Mouse (Mus musculus): ENCODE data around the gene Ppp2r2c. TPM values are rescaled to one million over a fixed set of nuclear protein-coding genes. Genes with fewer than 3 reads are reported as not detected.
"Not testable (repeated sequence)": the region's sequence is repeated elsewhere in the genome, so short reads cannot be mapped to it uniquely, and the experiment has no call there.

The Ppp2r2c gene
- total and polyA plus RNA-seq, 3 experiments, result 0.05 TPM; not detected in 2

DNA sequence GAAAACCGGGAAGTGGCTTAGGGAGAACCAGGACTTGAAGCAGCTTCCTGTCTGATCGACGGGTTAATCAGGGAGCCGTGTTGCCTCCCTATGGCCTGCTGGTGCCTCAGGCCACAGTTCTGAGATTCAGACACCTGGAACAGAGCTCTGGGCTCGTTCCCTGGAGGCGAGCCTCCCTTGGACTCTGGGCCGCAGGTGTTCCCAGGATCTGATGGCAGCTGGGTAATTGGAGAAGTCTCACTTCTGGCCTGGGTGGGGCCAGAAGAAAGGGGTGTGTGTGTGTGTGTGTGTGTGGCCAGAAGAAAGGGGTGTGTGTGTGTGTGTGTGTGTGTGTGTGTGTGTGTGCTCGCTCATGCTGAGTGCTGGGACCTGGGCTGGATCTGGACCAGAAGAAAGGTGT, 65.1 kb downstream of the Ppp2r2c start:
- TF ChIP-seq CTCF (IDR thresholded peaks at IDR 0.05; ENCODE audit: low read depth, low read length), result no peak
- Histone ChIP-seq H3K4me1 (ENCODE audit: insufficient read depth, low read depth, low read length) (no peaks in the 10 kb centered on the region), H3K4me3 (ENCODE audit: low read depth, low read length) (no peak overlapping the region), H3K27me3 (ENCODE audit: insufficient read depth, low read length) (no peaks in the 10 kb centered on the region), H3K36me3 (replicated peaks) (no peaks in the 10 kb centered on the region), H3K9me3 (replicated peaks) (peaks cover 11% of the 10 kb centered on the region; the same call in 1 of the 2 replicates)
- ATAC-seq (ENCODE audit: extremely low read depth, insufficient number of reproducible peaks, low FRiP score, poor library complexity, severe bottlenecking) (no peak), DNase-seq (ENCODE audit: low spot score) (no peak)

DNA sequence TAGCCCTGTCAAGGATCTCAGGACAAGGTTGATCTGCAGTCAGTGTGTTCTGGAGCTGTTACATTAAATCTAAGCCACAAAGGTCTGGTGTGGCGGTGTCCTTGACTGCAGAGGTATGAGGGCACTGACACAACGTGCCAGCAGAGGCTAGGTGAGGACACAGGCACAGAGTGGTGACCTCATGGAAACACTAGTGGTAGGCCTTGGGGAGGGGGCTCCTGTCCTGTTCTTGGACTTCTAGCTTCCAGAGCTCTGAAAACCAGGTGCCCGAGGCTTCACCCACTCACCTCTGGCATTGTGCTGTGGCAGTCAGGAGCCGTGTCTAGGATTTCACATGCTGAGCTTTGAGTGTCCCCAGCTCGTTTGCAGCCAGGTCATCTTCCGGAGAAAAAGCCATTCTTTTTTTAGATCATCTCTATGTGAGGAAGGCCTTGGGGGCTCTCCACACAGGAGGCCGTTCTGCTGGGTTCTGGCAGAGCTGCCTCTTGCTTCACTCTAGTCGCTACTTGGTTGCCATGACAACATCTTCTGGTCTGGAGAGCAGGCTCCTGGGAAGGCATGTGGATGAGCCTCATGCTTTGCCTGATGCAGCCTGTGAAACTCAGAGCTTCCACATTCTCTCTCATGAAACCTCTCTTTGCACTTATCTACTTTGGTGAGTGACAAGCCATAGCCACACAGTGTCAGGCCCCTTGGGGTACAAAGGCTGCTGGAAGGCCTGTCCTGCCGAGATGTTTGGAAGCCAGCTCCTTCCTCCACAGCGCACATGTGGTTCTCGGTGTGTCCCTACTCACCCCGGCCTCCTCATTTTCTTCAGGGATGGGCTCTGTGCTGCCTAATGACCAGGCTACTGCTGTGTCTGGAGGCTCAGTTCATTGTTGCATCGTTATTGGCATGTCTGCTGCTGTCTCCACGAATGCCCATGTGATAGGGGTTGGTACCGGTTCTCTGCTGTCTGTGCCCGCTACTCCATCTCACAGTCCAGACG, 67.5 kb downstream of the Ppp2r2c start:
- ATAC-seq (ENCODE audit: extremely low read depth, insufficient number of reproducible peaks, low FRiP score, poor library complexity, severe bottlenecking) (no peak), DNase-seq (ENCODE audit: low spot score) (no peak)
- Histone ChIP-seq H3K4me3 (ENCODE audit: low read depth, low read length) (no peak overlapping the region), H3K4me1 (ENCODE audit: insufficient read depth, low read depth, low read length) (no peaks in the 10 kb centered on the region), H3K36me3 (replicated peaks) (no peaks in the 10 kb centered on the region), H3K9me3 (replicated peaks) (peaks cover 9% of the 10 kb centered on the region; the same call in 1 of the 2 replicates), H3K27me3 (ENCODE audit: insufficient read depth, low read length) (no peaks in the 10 kb centered on the region)
- TF ChIP-seq POLR2AphosphoS5 (IDR thresholded peaks at IDR 0.05; ENCODE audit: insufficient replicate concordance, low read depth, low read length) (no peak), CTCF (IDR thresholded peaks at IDR 0.05; ENCODE audit: low read depth, low read length) (no peak), GATA1 (IDR thresholded peaks at IDR 0.05; ENCODE audit: borderline replicate concordance, low read length) (no peak), GATA2 (IDR thresholded peaks at IDR 0.05; ENCODE audit: borderline replicate concordance, low read depth, low read length) (no peak), TAL1 (conservative IDR thresholded peaks at IDR 0.05; ENCODE audit: low read depth, low read length) (no peak)

DNA sequence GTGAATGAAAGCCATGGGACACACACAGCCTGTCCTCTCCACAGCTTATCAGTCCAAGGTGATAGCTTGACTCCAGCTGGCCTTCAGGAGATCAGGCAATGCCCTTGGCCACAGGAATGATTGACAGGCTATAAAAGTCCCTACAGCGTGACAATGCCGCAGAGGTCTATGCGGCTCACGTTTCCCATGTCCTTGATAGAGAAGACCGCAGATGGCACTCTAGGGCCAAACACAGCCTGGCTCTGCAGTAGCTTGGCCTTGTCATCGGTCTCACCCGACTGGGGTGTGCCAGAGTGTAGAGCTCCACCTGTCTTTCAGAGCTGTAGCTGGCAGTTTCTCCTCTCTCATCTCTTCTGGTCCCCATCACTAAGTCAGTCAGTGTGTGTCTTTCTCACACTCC, 68.2 kb downstream of the Ppp2r2c start:
- H3K27me3 ChIP-seq (ENCODE audit: insufficient read depth, low read length), result no peaks in the 10 kb centered on the region
- no peak for TF ChIP-seq POLR2AphosphoS5 (IDR thresholded peaks at IDR 0.05; ENCODE audit: insufficient replicate concordance, low read depth, low read length)
- TF ChIP-seq GATA1 (IDR thresholded peaks at IDR 0.05; ENCODE audit: borderline replicate concordance, low read length), result no peak
- TF ChIP-seq CTCF (IDR thresholded peaks at IDR 0.05; ENCODE audit: low read depth, low read length), result no peak
- no peak for TF ChIP-seq TAL1 (conservative IDR thresholded peaks at IDR 0.05; ENCODE audit: low read depth, low read length)
- no peak for TF ChIP-seq GATA2 (IDR thresholded peaks at IDR 0.05; ENCODE audit: borderline replicate concordance, low read depth, low read length)

DNA sequence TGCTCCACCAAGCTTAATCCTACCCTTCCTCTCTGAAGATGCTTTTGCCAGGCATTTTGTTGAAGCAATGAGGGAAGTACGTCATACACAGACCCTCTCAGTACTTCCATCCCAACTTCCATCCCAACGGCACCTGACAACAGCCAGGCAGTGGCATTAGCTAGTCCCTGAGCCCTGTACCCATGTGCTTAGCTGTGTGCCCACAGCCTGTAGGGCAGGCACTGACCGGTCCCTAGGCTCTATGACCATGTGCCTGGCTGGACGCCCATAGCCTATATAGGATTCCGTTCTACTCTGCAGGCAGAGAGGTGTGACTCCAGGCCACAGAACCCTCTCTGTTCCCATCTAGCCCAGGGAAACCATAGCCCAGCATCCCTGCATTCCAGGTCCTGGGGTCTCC, 69.7 kb downstream of the Ppp2r2c start:
- DNase-seq (ENCODE audit: low spot score), result no peak
- Histone ChIP-seq H3K9me3 (replicated peaks) (peaks cover 7% of the 10 kb centered on the region), H3K4me3 (ENCODE audit: low read depth, low read length) (no peak overlapping the region), H3K36me3 (replicated peaks) (no peaks in the 10 kb centered on the region), H3K4me1 (ENCODE audit: insufficient read depth, low read depth, low read length) (no peaks in the 10 kb centered on the region), H3K27me3 (ENCODE audit: insufficient read depth, low read length) (no peaks in the 10 kb centered on the region)
- TF ChIP-seq GATA1 (IDR thresholded peaks at IDR 0.05; ENCODE audit: borderline replicate concordance, low read length), result no peak
- TF ChIP-seq CTCF (IDR thresholded peaks at IDR 0.05; ENCODE audit: low read depth, low read length), result no peak
- no peak for TF ChIP-seq GATA2 (IDR thresholded peaks at IDR 0.05; ENCODE audit: borderline replicate concordance, low read depth, low read length)
- TF ChIP-seq TAL1 (conservative IDR thresholded peaks at IDR 0.05; ENCODE audit: low read depth, low read length), result no peak
- no peak for TF ChIP-seq POLR2AphosphoS5 (IDR thresholded peaks at IDR 0.05; ENCODE audit: insufficient replicate concordance, low read depth, low read length)
- no peak for ATAC-seq (ENCODE audit: extremely low read depth, insufficient number of reproducible peaks, low FRiP score, poor library complexity, severe bottlenecking)

More for the DNA sequence above, 68.2 kb downstream of the Ppp2r2c start:
- DNase-seq (ENCODE audit: low spot score), result no peak
- H3K36me3 ChIP-seq (replicated peaks), result no peaks in the 10 kb centered on the region
- H3K9me3 ChIP-seq (replicated peaks), result peaks cover 6% of the 10 kb centered on the region; the same call in 1 of the 2 replicates
- no peaks in the 10 kb centered on the region for H3K4me1 ChIP-seq (ENCODE audit: insufficient read depth, low read depth, low read length)
- ATAC-seq (ENCODE audit: extremely low read depth, insufficient number of reproducible peaks, low FRiP score, poor library complexity, severe bottlenecking), result no peak
- H3K4me3 ChIP-seq (ENCODE audit: low read depth, low read length), result no peak overlapping the region

DNA sequence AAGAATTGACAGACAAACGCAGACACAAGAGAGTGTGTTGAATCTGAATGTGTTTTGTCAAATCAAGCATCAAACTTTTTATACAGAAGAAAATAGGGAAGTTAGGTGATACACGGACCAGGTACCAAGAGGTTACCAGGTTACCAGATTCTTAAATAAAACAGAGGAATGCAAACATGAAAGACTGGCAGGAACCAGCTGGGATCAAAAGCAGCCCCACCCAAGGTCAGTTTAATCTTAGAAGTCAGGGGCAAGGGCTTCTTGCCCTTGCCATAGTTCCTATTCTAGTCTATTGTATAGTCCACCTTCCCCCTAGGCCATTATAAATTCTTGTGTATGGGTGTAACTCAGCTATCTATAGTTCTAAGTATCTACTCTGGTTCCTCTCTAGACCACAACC, 70.7 kb downstream of the Ppp2r2c start:
- H3K4me1 ChIP-seq (ENCODE audit: insufficient read depth, low read depth, low read length), result not testable (repeated sequence)

DNA sequence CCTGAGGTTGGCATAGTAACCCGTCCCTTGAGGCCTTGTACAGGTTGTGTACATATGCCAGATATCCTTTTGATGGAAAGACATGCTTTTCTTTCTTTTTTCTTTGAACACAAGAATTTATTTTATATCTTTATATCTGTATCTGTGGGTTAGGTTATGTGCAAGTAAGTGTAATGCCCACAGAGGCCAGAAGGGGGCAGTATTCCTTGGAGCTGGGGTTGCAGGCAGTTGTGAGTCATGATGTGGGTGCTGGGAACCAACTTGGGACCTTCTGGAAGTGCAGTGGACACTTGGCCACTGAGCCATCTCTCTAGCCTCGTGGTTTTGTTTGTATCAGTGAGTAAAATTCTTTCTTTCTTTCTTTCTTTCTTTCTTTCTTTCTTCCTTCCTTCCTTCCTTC, 74.1 kb downstream of the Ppp2r2c start:
- H3K36me3 ChIP-seq (replicated peaks), result no peaks in the 10 kb centered on the region

More for the DNA sequence above, 70.7 kb downstream of the Ppp2r2c start:
- not testable (repeated sequence) for H3K27me3 ChIP-seq (ENCODE audit: insufficient read depth, low read length); H3K36me3 ChIP-seq (replicated peaks); H3K9me3 ChIP-seq (replicated peaks); H3K4me3 ChIP-seq (ENCODE audit: low read depth, low read length); ATAC-seq (ENCODE audit: extremely low read depth, insufficient number of reproducible peaks, low FRiP score, poor library complexity, severe bottlenecking); DNase-seq (ENCODE audit: low spot score)

More for the DNA sequence above, 74.1 kb downstream of the Ppp2r2c start:
- 0 out of 2 replicates have a peak, but pooled peaks have one; percentile 21 for TF ChIP-seq CTCF (IDR thresholded peaks at IDR 0.05; ENCODE audit: low read depth, low read length)
- TF ChIP-seq GATA2 (IDR thresholded peaks at IDR 0.05; ENCODE audit: borderline replicate concordance, low read depth, low read length), result no peak
- H3K4me1 ChIP-seq (ENCODE audit: insufficient read depth, low read depth, low read length), result no peaks in the 10 kb centered on the region
- DNase-seq (ENCODE audit: low spot score) (no peak), ATAC-seq (ENCODE audit: extremely low read depth, insufficient number of reproducible peaks, low FRiP score, poor library complexity, severe bottlenecking) (no peak)
- no peaks in the 10 kb centered on the region for H3K27me3 ChIP-seq (ENCODE audit: insufficient read depth, low read length)
- no peak overlapping the region for H3K4me3 ChIP-seq (ENCODE audit: low read depth, low read length)
- peaks cover 7% of the 10 kb centered on the region; the same call in 1 of the 2 replicates for H3K9me3 ChIP-seq (replicated peaks)
